Mouse (Mus musculus) heart, embryonic 11.5 days (tissue): ENCODE data around the gene Ddb1. TPM values are rescaled to one million over a fixed set of nuclear protein-coding genes. Genes with fewer than 3 reads are reported as not detected.
A peak's percentile ranks its signal among the peaks of the same experiment; 100 is the strongest.

Experiments used
- ATAC-seq: fragments of 200-750 bp; cut with Nextera tagmentation; replicated peaks from 2 replicates; pipeline ENCODE4 v1.8.0; 2017; ENCODE audit warnings: moderate library complexity; ENCODE audit not compliant: insufficient number of reproducible peaks, low FRiP score, low TSS enrichment
- H3K27ac ChIP-seq: fragments of 300-500 bp; sonication (generic); 2 replicates; pipeline ENCODE4 v1.5.1; 2014; ENCODE audit warnings: mild to moderate bottlenecking, low read depth, low read length
- H3K27me3 ChIP-seq: fragments of 300-500 bp; sonication (generic); 2 replicates; pipeline ENCODE4 v1.6.1; 2014; ENCODE audit warnings: mild to moderate bottlenecking, low read length, mixed read lengths; ENCODE audit not compliant: control insufficient read depth, insufficient read depth
- H3K36me3 ChIP-seq: fragments of 300-500 bp; sonication (generic); 2 replicates; pipeline ENCODE4 v1.6.1; 2014; ENCODE audit warnings: mild to moderate bottlenecking, low read length, moderate library complexity, mixed read lengths; ENCODE audit not compliant: control insufficient read depth, insufficient read depth
- H3K4me1 ChIP-seq: fragments of 300-500 bp; sonication (generic); 2 replicates; pipeline ENCODE4 v1.6.1; 2014; ENCODE audit warnings: low read length; ENCODE audit not compliant: control insufficient read depth, insufficient read depth
- H3K4me2 ChIP-seq: fragments of 300-500 bp; sonication (generic); 2 replicates; pipeline ENCODE4 v1.6.1; 2014; ENCODE audit warnings: mild to moderate bottlenecking, moderate library complexity
- H3K4me3 ChIP-seq: fragments of 300-500 bp; sonication (generic); 2 replicates; pipeline ENCODE4 v1.5.1; 2014; ENCODE audit warnings: low read depth, low read length
- H3K9ac ChIP-seq: fragments of 300-500 bp; sonication (generic); 2 replicates; pipeline ENCODE4 v1.6.1; 2014; ENCODE audit warnings: mild to moderate bottlenecking, low read depth, low read length, moderate library complexity
- H3K9me3 ChIP-seq: fragments of 300-500 bp; sonication (generic); replicated peaks from 2 replicates; pipeline ENCODE4 v1.6.1; 2016; ENCODE audit warnings: low read length; ENCODE audit not compliant: control insufficient read depth
- WGBS: fragments of 180-500 bp; shearing (Covaris S2); extraction: QIAGEN DNeasy Blood & Tissue Kit; methylation state at CpG from one replicate; pipeline ENCODE4 v1.1.7; 2014; ENCODE audit not compliant: insufficient replicate concordance; 5-methylcytosine and 5-hydroxymethylcytosine counted together
- polyA plus RNA-seq: library from polyadenylated mRNA; unstranded; fragments of >200 nt; fragmentation: Nextera tagmentation; extraction: Ambion mirVana; gene quantifications from 2 replicates; pipeline ENCODE4 v1.2.1, GENCODE M21; 2014

The Ddb1 gene
- polyA plus RNA-seq, 1 experiment from 2014 or later: 265 TPM

DNA sequence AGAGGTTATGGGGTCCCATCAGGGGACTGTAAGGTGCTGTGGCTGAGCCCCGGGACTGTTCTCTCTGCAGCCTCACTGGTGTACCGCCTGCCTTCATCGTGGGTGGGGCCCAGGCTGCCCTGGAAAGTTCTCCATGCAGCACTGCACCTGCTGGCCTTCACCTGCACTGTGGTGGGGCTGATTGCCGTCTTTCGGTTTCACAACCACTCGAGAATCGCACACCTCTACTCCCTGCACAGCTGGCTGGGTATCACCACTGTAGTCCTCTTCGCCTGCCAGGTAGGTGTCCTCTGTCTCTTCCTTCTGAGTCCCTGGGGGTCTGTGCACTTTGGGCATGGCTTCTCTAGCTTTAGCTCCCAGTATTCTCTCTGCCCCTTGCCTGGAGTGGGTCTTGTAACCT, 20.0 kb upstream of the Ddb1 start:
- WGBS: 89% methylated on average over 8 of the region's 8 CpGs
- Histone ChIP-seq H3K4me2 (no peak overlapping the region), H3K4me1 (no peaks in the 10 kb centered on the region), H3K9me3 (no peaks in the 10 kb centered on the region), H3K9ac (no peak overlapping the region), H3K27me3 (no peaks in the 10 kb centered on the region), H3K4me3 (no peak overlapping the region), H3K27ac (no peak overlapping the region), H3K36me3 (no peaks in the 10 kb centered on the region)
- ATAC-seq: no peak

DNA sequence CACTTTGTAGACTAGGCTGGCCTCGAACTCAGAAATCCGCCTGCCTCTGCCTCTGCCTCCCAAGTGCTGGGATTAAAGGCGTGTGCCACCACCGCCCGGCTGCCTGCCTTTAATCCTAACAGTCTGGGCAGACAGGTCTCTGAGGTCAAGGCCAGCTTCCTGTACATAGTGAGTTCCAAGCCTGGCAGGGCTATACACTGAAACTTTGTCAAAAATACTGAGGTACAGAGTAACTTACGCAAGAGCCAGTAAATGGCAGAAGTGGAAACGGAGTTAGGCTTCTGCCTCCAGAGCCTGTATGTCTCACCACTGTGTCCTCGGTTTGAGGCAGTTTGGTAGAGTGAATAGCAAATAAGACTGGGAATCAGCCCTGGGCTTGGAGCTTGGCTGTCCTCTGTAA, 17.9 kb upstream of the Ddb1 start:
- Histone ChIP-seq H3K27ac (no peak overlapping the region), H3K4me1 (no peaks in the 10 kb centered on the region), H3K9me3 (no peaks in the 10 kb centered on the region), H3K4me3 (no peak overlapping the region), H3K9ac (no peak overlapping the region), H3K27me3 (no peaks in the 10 kb centered on the region), H3K36me3 (no peaks in the 10 kb centered on the region), H3K4me2 (no peak overlapping the region)
- no peak for ATAC-seq
- 88% methylated on average over 8 of the region's 8 CpGs for WGBS

DNA sequence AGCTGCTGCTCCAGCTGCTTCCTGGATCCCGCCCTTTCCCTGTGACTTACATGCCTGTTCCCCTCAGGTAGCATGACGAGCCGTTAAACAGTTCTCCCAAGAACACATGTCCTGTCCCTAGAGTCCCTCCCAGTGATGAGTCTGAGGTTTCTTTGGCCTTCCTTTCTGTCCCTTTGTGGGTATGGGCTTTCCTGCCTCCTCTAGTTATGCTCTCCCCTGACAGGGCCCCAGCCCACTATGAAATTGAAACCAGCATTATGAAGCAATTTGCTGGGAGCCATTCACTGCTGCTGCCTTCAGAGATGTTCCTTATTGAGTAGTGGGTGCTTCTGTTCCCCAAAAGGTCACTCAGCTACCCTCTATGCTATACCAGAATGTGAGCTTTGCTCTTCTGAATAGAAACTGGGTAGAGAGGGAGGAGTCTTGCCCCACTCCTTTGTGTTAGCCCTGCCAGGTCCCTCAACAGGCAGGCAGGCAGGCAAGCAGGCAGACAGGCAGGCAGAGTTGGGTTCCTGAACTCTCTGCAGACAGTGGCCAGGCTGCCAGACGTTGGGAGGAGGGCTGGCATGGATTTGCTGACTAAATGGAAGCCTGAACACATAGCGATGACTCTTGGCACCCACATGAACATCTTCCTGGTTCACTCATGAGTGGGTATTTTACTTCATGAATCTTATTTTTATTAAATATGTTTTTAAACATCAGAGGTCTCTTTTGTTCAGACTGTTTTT, 15.8 kb upstream of the Ddb1 start:
- WGBS: 71% methylated on average over 5 of the region's 5 CpGs
- peak overlapping the region; percentile 46; the same call in 1 of the 2 replicates for H3K9ac ChIP-seq
- no peak overlapping the region for H3K4me3 ChIP-seq
- H3K27ac ChIP-seq: no peak overlapping the region
- no peaks in the 10 kb centered on the region for H3K36me3 ChIP-seq
- no peak for ATAC-seq
- H3K4me2 ChIP-seq: no peak overlapping the region
- H3K9me3 ChIP-seq: no peaks in the 10 kb centered on the region
- H3K27me3 ChIP-seq: no peaks in the 10 kb centered on the region
- no peaks in the 10 kb centered on the region for H3K4me1 ChIP-seq

DNA sequence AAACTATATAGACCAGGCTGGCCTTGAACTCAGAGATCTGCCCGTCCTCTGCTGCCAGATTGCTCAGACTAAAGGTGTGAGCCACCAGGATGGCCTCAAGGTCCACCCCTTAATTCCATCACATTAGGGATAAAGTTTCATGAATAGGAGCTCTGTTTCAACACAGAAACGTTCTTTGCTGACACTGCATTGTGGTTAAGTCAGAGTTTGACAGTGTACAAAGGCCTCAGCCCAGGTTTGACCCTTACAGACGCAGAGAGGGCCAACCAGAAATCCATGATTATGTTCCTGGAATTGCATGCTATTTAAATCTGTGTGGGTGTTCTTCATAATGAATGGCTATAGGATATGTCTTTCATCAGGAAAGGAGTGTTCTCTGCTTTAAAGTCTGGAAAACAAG, 14.8 kb upstream of the Ddb1 start:
- Histone ChIP-seq H3K36me3 (no peaks in the 10 kb centered on the region), H3K4me2 (no peak overlapping the region), H3K9ac (no peak overlapping the region), H3K27me3 (no peaks in the 10 kb centered on the region), H3K4me3 (no peak overlapping the region), H3K9me3 (no peaks in the 10 kb centered on the region), H3K4me1 (no peaks in the 10 kb centered on the region), H3K27ac (no peak overlapping the region)
- ATAC-seq: no peak
- 72% methylated on average over 3 of the region's 3 CpGs for whole genome bisulfite sequencing

DNA sequence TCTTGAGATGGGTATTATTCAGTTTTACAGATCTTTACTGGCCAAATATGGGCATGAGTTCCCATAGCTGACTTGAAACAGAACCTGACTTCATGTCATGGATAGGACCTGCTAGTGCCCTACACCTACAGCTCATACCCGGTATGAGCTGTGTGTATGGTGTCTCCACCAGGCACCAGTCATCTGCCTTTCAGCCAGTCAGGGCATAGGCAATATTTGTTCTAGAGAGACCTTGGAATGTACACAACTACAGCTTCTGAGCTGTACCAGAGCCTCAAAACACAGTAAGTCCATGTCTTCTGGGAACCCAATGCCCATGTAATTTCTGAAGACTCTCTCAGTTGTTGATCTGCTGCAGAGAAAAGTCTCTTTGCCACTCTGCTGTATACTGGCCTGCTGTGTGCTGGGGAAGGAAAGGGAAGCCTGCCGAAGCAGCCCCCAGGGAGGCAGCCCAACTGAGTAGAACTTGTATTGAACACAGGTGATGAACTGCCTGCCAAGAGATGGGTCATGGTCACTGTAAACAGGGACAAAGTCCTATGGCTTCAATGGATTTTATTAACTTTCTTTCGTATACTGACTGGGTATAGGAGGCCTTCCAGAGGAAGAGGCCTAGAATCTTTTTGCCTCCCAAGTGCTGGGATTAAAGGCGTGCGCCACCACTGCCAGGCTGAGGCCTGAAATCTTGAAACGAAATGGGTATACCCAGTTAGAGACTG, 13.3 kb upstream of the Ddb1 start:
- H3K36me3 ChIP-seq: no peaks in the 10 kb centered on the region
- H3K4me2 ChIP-seq: no peak overlapping the region
- 90% methylated on average over 6 of the region's 6 CpGs for WGBS

DNA sequence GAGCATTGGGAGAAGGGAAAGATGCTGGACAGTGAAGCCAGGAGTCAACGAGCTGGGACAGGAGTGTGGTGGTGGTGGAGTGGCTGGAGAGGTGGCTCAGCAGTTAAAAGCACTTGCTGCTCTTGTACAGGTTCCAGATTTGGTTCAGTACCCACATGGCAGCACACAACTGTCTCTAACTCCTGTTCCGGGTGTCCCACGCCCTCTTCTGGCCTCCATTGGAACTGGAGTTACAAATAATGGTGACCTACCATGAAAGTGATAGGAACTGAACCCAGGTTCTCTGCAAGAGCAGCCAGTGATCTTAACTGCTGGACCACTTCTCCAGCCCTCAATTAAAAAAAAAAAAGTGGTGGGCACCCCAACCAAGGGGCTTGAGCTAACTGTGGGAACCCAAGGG, 6.9 kb upstream of the Ddb1 start:
- H3K36me3 ChIP-seq: peaks cover 2% of the 10 kb centered on the region; the same call in 1 of the 2 replicates
- no peaks in the 10 kb centered on the region for H3K9me3 ChIP-seq
- WGBS: 42% methylated on average over 3 of the region's 3 CpGs
- H3K4me2 ChIP-seq: no peak overlapping the region
- 0 out of 2 replicates have a peak, but pooled peaks cover 3% of the 10 kb centered on the region for H3K4me1 ChIP-seq
- no peak overlapping the region for H3K27ac ChIP-seq
- H3K27me3 ChIP-seq: no peaks in the 10 kb centered on the region
- ATAC-seq: no peak
- H3K4me3 ChIP-seq: no peak overlapping the region
- no peak overlapping the region for H3K9ac ChIP-seq

More for the DNA sequence above, 13.3 kb upstream of the Ddb1 start:
- Histone ChIP-seq H3K4me3 (no peak overlapping the region), H3K9ac (no peak overlapping the region), H3K27me3 (no peaks in the 10 kb centered on the region), H3K27ac (no peak overlapping the region), H3K9me3 (no peaks in the 10 kb centered on the region), H3K4me1 (no peaks in the 10 kb centered on the region)
- ATAC-seq: no peak

DNA sequence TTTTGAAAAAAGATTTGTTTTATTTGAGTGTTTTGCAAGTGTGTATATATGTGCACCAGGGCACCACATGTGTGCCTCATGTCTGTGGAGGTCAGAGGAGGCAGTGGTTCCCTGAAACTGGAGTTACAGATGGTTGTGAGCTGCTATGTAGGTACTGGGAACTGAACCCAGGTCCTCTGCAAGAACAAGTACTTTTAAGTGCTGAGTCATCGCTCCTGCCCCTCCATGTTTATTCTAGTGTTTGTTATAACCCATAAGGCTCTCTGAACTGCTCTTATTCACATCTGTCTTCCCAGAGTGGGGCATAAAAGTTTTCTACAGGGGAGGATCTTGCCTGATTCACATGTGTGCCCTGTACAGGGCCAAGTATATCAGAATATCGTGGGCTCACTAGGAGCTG, 5.5 kb upstream of the Ddb1 start:
- Histone ChIP-seq H3K4me1 (peaks cover 5% of the 10 kb centered on the region; the same call in 1 of the 2 replicates), H3K9ac (no peak overlapping the region), H3K4me3 (no peak overlapping the region), H3K9me3 (no peaks in the 10 kb centered on the region), H3K36me3 (peaks cover 2% of the 10 kb centered on the region; the same call in 1 of the 2 replicates), H3K4me2 (no peak overlapping the region), H3K27ac (no peak overlapping the region), H3K27me3 (no peaks in the 10 kb centered on the region)
- no peak for ATAC-seq
- WGBS: 82% methylated on average over 2 of the region's 2 CpGs

DNA sequence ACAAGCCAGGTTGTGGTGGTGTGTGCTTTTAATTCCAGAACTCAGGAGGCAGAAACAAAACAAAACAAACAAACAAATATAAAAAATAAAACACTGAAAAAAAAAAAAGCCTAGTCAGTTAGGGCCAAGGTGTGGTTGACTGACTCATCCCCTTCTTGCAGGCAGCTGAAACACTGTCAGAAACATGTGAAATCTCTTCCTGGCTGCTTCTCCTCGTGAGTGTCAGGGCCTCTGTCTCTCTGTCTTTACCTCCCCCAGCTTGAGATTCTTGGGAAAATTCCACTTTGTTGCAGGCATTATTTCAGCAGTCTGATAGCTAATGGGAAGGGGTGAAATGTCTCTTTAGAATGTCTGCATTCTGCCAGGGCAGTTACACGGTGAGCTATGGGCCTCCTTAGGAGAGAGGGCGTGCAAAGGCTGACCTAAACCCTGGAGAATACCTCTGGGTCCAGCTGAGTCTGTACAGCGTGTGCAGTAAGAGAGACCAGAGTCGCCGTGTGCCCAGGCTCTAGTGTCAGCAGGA, 2.8 kb upstream of the Ddb1 start:
- Histone ChIP-seq H3K9me3 (no peaks in the 10 kb centered on the region), H3K4me2 (peak overlapping the region; percentile 59), H3K36me3 (peaks cover 2% of the 10 kb centered on the region; the same call in 1 of the 2 replicates), H3K4me3 (peak overlapping the region; percentile 28), H3K27me3 (no peaks in the 10 kb centered on the region), H3K9ac (peak overlapping the region; percentile 77), H3K4me1 (peaks cover 15% of the 10 kb centered on the region), H3K27ac (peak overlapping the region; percentile 94)
- no peak for ATAC-seq
- 13% methylated on average over 6 of the region's 6 CpGs for WGBS
